Mouse (Mus musculus): ENCODE data around the gene Tk1.
"Not testable (repeated sequence)": the region's sequence is repeated elsewhere in the genome, so short reads cannot be mapped to it uniquely, and the experiment has no call there.

The Tk1 gene

DNA sequence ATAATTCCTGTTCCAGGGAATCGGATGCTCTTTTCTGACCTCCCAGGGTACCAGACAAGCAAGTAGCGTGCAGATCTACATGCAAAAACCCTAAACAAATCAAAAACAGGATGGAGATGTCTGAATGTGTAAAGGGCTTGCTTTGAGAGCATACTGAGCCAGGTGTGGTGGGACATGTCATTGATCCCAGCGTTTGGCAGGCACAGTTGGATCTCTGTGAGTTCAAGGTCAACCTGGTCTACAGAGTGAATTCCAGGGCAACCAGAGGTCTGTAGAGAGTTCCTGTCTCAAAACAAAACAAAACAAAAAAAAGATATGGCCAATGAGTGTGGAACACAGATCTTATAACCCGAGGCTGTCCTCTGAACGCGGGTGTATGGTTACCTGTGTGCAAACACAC is 2.5 kb downstream of the Tk1 start:
- no peak for DNase-seq (ENCODE audit: low spot score in 2 of 2)

DNA sequence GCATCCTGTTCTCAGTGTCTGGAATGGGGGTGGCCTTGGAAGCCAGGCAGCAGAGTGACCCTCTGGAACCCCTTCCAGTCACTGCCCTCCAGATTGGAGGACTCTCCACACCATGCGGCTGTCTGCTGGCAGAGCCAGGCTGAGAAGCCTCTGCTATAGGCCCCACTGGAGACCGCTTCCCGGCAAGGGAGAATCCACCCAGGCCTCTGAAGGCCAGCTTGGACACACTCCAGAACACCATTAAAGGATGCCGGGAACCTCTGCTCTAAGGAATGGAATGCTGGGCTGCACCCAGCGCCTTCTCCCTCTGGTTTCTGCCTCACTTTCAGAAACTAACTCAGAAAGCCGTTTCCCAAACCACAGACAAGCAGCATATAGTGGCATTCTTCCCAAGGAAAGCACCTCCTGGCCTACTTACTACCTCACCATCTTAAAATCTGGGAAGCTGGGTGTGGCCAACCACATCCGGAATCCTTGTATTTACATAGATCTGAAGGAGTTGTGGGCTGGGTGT is 3.1 kb downstream of the Tk1 start:
- DNase-seq (ENCODE audit: low spot score in 2 of 2), result no peak

DNA sequence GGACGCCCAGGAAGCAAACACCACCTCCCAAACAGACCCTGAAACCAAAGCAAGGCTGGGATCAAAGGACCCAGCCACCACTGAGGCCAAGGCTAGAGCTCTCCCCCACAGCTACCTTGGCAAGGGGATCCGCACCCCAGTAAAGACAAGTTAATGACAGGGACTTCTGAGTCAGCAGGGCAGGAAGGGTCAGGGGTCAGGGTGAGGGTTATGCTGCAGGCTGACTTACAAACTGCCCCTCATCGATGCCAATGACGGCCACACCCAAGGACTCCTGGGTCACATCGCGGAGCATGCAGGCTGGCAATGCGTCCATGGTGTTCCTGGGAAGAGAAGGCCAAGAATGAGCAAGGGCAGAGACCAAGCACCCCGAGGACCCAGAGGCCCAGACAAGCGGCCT is 4.0 kb downstream of the Tk1 start:
- no peak for DNase-seq (ENCODE audit: low spot score in 2 of 2)

DNA sequence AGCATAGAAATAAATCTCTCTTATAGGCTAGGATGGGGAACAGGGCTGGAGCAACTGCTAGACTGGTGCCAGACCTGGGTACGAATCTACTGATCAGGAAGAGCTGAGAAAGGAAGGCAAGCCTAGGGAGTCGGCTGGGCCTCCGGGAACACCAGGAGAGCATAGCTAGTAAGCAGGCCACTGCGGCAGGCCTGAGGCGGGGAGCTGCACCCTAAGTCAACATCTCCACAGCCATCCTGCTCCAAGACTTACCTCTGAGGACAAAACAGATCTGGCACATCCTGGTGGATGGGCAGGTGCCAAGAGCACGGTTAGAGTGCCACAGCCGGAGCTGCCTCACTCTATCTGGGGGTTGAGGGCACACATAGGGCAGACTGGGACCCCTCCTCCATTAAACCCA is 5.7 kb downstream of the Tk1 start:
- no peak for DNase-seq (ENCODE audit: low spot score in 2 of 2)

DNA sequence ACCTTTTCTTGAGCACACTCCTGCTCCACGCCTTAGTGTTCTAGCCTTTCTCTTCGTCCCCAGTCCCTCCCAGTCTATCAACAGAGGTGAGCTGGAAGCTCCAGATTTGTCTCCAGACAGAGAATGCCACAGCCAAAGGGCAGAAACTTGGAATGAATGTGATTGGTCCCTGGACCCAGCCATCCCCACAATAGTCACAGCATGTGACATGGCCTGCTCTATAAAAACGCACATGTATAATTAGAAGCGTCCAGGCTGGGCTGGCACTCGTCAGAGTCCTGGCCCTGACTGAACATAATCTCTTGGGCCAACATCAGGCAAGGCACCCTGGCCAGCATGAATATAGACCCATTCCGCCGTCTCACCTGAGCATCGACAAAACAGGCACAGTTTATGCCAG is 6.8 kb downstream of the Tk1 start:
- DNase-seq (ENCODE audit: low spot score in 2 of 2), result no peak

DNA sequence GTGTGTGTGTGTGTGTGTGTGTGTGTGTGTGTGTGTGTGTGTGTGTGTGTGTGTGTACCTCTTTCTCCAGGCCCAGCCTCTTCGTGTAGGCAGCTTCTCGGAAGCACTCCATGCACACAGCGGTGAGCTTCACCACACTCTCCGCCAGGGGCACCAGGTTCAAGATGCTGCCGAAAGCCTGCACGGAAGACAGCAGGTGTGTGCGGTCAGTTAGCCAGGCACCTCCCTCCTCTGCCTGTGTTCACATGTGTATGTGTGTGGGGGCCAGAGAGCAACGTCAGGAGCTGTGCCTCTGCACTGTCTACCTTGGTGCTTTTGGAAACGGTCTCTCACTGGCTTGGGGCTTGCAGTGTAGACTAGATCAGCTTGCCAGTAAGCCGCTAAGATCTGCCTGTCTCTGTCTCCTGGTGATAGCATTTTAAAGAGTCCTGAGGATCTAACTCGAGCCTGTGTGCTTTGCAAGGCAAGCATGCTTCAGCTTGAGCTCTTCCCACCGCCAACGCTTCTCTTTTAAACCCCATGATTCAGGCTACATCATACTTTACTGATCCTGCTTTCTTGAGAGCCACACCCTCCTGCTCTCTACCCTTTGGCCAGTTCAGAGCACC is 9.4 kb downstream of the Tk1 start:
- no peak for DNase-seq (ENCODE audit: low spot score in 2 of 2)

DNA sequence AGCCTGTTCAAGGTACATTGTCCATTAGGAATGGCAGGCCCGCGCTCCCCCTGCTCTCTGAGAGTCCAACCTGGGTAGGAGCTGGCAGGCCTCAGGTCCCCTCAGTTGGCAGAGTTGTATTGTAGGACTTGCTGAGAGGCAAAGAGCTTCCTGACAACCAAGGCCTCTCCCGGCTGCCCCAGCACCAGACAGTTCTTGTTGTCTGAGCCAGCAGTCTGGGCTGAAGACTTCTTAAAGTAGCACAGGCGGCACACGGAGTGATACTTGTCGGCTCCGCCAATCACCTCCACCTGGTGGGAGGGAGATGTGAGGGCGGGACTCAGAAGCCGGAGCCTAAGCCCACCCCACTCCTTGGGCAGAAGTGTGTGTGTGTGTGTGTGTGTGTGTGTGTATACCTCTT is 10.0 kb downstream of the Tk1 start:
- DNase-seq (ENCODE audit: low spot score in 2 of 2), result not testable (repeated sequence)

DNA sequence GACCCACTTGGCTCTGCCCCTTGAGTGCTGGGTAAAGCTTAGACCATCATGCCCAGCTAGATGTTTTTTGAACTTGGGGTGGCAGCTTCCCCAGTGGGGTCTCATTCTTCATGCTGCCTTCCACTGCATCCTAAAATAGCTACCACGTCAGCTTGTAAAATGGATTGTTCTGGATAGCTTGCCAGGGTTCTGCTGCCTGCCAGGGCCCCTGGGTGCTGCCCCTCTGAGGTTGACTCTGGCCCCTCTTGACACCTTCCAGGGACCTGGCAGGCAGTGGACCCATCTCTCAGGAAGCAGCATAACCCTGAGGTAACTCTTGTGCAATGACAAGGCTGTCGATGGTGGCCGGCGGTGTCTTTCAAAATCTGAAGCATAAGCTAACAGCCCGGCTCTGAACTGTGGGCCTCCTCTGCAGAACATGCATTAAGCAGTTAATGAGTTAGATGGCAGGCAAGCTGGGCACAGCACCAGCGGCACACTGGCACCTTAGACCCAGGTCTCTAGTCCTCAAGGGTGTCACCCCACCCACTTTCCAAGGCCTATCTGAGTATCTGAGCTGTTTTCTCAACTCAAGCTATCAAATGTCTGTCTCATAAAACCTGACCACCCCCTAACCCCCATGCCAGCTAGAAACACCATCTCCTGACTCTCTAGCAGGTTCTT is 11.1 kb downstream of the Tk1 start:
- DNase-seq (ENCODE audit: low spot score in 2 of 2), result no peak

DNA sequence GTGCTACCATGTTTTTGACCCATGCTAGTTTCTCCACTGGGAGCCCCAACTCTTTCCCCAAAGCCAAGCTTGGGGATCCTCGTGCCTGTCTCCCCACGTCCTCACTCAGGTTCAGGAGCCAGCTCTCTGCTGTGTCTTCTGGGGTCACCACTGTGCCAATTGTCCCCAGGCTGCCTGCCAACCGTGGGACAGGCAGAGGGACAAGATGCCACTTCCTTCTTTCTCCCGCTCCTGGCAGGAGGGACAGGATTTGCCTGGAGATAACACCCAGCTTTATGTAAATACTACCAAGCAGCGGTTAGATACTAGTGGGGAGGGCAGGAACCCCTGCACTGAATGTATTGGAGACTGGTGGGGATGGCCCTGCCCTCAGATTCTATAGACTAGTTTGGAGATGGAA is 12.0 kb downstream of the Tk1 start:
- no peak for DNase-seq (ENCODE audit: low spot score in 2 of 2)

DNA sequence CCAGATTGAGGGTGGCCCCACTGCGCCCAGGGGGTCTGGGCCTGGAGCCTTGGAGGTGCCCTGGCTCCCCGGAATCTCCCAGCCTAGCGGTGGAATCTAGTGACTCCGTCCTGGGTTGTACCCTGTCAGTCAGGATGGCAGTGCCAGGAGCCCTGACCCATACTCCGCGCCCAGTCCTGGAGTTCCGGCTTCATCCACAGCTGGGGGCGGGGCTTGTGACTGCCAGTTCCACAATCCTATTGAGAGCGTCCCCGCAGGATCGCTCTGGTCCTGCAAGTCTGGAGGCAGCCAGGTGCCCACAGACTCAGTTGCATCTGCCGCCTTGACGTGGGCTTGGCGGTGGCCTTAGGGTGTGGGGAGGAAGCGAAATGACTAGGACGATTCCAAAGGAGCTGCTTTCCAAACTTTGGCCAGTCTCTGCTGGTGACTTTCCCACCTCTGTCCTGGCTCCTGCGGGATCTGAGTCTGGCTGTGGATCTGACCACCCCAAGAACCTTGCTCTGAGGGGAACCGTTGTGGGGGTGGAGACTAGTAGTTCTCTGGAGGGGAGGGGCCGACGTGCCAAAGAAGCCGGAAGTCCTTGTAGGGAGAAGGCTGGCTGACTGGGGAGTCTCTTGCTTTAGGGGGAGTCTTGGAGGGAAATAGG is 15.4 kb downstream of the Tk1 start:
- peak in 1 of 2 experiments; percentile 70 for DNase-seq (ENCODE audit: low spot score in 2 of 2)

DNA sequence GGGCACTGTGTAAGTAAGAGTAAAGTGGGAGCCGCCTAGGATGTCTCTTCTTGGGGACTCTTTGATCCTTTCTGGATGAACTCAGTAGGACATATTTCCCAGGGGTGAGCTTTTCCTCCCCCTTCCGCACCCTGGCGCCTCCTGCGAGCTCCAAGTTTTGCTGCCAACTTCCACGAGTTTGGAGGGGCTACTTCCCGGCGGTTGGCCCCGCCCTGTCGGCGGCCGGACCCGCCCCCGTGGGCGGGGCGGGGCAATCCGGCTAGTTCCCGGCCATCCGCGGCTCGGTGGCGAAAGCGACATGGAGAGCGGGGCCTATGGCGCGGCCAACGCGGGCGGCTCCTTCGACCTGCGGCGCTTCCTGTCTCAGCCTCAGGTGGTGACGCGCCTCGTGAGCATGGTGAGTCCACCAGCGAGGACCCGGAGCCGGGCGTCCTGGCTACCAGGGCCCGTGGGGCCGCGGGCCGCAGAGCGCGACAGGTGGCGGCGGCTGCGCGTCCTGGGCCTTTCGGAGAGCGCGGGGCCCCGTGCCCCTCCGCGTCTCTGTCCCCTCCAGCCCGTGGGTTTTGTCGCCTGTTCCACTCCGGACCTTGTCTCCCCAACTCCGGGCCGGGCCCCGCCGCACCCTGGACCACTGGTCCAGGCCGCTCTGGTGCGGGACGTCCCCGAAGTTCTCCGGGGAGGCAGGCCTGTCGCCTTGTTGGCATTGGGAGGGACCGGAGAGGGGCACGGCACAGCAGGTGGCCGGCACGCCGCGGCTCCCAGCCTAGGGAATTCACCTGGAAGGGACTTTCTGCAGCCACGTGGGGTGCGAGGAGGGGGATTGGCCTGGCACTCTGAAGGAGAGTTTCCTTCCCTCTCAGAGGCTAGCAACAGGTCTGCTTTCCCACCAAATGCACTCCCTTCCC is 16.2 kb downstream of the Tk1 start, which contains the start of the genes Gm20708 and Syngr2:
Gene Gm20708 (plus strand): TSS at position 262 of the 905 bp plus-strand sequence.
Gene Syngr2 (plus strand): TSS at position 262 of the 905 bp plus-strand sequence.
- no peak for DNase-seq (ENCODE audit: low spot score in 2 of 2)

DNA sequence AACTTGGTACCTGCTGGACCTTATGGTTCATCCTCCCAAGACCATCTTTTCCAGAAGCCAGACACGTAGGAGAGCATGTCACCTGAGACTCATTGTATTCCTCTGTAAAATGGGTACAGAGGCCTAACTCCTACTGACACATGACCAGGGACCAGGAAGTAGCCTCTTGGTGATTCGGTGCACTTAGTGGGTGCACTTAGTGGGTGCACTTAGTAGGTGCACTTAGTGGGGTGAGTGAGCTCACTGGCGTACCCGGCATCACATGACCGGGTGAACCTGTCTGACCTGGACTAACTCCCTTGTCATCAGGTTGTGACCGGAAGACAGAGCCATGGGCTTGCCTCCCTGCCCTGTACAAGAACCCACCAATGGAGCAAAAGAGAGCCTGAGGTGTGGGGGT is 19.1 kb downstream of the Tk1 start:
- no peak for DNase-seq (ENCODE audit: low spot score in 2 of 2)

DNA sequence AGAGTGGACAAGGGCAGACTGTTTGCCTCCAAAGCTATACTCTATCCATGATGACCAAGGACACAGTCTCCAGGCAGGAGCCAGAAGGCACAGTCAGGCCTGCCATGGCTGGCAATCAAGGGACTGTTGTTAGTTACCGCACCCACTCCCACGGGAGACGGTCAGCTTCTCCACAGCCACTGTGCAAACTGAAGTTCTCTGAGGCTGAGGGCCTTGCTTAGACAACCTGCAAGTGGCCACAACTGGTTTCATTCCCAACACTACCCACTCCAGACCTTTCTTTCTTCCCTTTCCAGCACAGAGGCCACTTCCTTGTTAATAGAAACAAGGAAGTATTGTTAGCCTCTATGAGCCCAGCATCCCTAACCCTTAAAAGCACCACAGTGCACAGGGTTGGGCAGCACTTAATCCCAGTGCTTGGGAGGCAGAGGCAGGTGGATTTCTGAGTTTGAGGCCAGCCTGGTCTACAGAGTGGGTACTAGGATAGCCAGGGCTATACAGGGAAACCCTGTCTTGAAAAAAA is 22.7 kb downstream of the Tk1 start:
- no peak for DNase-seq (ENCODE audit: low spot score in 2 of 2)

DNA sequence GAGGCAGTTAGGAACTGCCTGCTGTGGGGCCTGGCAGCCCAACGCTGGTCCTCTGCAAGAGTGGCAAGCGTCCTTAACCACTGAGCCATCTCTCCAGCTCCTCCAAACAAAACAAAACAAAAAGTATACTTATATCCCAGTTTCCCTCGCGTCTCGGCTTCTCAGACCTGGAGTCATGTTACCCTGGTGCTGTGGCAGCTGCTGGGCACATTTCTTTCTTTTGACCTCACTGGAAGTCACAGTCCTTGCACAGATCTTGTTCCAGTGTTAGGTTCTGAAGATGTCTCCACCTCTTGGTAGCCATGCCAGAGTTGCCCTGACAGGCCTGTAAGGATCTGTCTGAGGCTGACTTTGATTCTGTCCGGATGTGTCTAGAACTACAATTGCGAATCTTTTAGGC is 24.2 kb downstream of the Tk1 start:
- no peak for DNase-seq (ENCODE audit: low spot score in 2 of 2)

DNA sequence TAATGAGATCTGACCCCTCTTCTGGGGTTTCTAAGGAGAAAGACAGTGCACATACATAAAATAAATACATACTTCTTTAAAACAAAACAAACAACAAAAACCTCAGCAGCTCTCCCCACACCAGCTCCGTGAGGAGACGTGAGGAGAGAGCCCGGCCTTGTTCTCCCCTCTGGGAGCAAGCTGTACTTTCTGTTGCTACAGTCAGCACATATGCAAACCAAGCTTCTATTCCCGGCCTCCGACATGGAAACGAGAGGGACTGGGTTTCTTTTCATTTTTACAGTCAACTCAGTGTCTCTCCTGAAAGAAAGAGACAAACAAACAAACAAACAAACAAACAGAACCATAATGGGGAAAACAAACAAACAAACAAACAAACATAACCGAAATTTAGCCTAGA is 25.9 kb downstream of the Tk1 start:
- no peak for DNase-seq (ENCODE audit: low spot score in 2 of 2)

DNA sequence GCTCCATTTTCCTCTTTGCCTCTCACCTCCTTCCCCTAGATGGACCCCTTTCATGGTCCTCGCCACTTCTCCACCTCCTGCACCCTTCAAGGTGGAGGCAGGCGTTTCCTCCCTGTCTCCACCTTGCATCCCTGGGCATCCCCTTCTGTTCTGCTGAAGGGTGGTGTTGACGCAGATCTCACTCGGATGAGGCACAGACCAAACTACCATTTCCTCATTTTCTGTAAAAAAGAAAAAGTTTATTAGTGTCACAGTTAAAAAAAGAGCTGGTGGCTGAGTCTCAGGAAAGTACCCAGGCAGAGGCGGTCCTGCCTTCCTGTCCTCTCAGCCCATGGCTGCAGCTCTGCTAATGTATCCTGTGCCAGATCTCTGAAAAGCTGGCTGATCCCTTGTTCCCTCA is 26.7 kb downstream of the Tk1 start:
- DNase-seq (ENCODE audit: low spot score in 2 of 2), result no peak

DNA sequence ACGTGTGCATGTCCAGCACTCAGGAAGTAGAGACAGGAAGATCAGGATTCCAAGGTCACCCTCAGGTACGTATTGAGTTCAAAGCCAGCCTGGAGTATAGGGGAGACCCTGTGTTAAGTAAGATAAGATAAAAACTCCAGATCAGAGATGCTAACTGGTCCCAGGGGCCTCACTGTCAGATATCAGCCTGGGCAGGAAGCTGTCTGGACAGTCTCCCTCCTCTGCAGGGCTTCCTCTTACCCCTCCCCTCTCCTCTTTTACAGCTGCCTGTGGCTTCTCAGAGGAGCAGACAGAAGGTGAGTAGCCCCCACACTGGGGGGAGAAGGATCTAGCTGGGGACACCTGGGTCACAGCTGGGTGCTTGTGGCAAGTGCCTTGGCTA is 27.7 kb downstream of the Tk1 start:
- DNase-seq (ENCODE audit: low spot score in 2 of 2), result no peak

DNA sequence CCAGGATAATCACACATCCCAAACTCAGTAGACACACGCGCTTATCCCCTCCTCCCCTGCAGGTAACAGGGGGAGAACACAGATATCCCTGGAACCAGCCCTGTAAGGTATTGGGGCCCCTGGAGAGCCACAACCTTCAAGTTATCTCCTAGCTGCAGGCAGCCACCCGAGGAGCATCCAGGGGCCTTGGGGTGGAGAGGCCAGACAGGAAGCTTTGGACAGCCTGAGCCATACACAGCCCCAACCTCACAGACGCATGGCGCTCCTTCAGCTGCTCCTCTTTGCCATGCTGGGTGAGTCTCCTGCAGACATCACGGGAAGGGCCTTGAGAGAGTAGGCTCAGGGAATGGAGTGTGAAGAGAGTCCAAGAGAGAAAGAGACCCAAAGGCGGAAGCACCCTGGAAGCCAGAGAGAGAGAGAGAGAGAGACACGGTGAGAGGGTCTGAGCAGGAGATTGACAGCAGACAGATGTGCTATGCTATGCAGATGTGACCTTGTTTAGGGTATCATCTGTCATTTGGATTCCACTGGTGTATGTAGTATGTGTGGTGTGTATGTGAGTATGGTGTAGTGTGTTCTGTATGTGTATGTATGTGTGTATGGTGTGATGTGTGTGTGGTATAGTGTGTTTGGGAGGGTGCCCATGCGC is 28.3 kb downstream of the Tk1 start, which contains the start of gene 6030468B19Rik:
Gene 6030468B19Rik (plus strand): TSS at position 150 of the 649 bp plus-strand sequence.
- no peak for DNase-seq (ENCODE audit: low spot score in 2 of 2)

DNA sequence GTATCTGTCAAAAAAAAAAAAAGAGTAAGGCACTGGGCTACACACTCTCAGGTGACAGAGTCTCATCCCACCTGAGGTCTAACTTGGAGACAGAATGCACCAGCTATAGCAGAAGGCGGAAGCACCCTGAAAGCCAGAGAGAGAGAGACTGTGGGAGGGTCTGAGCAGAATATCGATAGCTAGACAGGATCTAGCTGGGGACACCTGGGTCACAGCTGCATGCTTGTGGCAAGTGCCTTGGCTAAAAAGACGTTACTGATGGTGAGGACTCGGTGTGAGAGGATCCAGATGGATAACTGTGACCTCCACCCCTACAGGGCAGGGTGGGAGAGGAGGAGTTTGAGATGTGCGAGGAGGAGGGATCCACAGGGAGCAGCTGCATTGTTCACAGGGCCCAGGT is 28.9 kb downstream of the Tk1 start:
- no peak for DNase-seq (ENCODE audit: low spot score in 2 of 2)

DNA sequence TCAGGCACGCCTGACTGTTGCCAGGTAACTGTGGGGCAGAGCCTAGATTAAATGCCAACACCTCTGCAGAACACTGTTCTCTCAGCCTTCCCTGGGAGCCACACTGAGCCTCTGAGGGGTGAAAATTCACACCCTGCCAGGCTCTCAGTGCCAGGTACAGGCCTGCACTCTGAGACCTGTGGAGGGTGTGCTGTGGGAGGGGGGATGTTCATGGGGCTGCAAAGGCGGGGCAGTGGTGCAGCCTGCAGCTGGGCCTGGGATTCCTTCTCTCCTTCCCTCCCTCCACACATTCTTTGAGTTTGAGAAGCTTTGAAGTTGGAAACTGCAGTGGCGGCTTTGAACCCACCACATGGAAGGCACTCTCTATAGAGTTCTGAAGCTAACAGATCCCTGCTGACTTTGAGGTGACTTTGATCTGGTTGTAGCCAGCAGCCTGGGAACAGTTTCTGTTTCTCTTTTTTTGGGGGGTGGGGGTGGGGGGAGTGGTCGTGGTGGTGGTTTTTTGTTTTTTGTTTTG is 31.8 kb downstream of the Tk1 start:
- DNase-seq (ENCODE audit: low spot score in 2 of 2), result no peak

Measured in left cerebral cortex, adult 9 months (tissue).